Mouse (Mus musculus) midbrain, embryonic 12.5 days (tissue): ENCODE data around the gene Ntm. TPM values are rescaled to one million over a fixed set of nuclear protein-coding genes. Genes with fewer than 3 reads are reported as not detected.
A peak's percentile ranks its signal among the peaks of the same experiment; 100 is the strongest.

Experiments used
- ATAC-seq: fragments of 200-750 bp; cut with Nextera tagmentation; 2 replicates; pipeline ENCODE4 v1.8.0; 2017; ENCODE audit warnings: low read depth, moderate TSS enrichment, moderate library complexity; ENCODE audit not compliant: low FRiP score
- H3K27ac ChIP-seq: fragments of 300-500 bp; sonication (generic); replicated peaks from 2 replicates; pipeline ENCODE4 v1.5.1; 2016; ENCODE audit warnings: mild to moderate bottlenecking
- H3K27me3 ChIP-seq: fragments of 300-500 bp; sonication (generic); 2 replicates; pipeline ENCODE4 v1.6.1; 2016; ENCODE audit warnings: mild to moderate bottlenecking
- H3K36me3 ChIP-seq: fragments of 300-500 bp; sonication (generic); 2 replicates; pipeline ENCODE4 v1.6.1; 2016
- H3K4me1 ChIP-seq: fragments of 300-500 bp; sonication (generic); 2 replicates; pipeline ENCODE4 v1.6.1; 2016
- H3K4me2 ChIP-seq: fragments of 300-500 bp; sonication (generic); replicated peaks from 2 replicates; pipeline ENCODE4 v1.6.1; 2016; ENCODE audit warnings: mild to moderate bottlenecking, moderate library complexity
- H3K4me3 ChIP-seq: fragments of 300-500 bp; sonication (generic); 2 replicates; pipeline ENCODE4 v1.5.1; 2016; ENCODE audit warnings: mild to moderate bottlenecking
- H3K9ac ChIP-seq: fragments of 300-500 bp; sonication (generic); replicated peaks from 2 replicates; pipeline ENCODE4 v1.6.1; 2016; ENCODE audit warnings: mild to moderate bottlenecking, moderate library complexity
- H3K9me3 ChIP-seq: fragments of 300-500 bp; sonication (generic); 2 replicates; pipeline ENCODE4 v1.6.1; 2016; ENCODE audit warnings: mild to moderate bottlenecking
- WGBS: fragments of 180-500 bp; shearing (Covaris S2); methylation state at CpG from one replicate; pipeline ENCODE4 v1.1.7; 2016; 5-methylcytosine and 5-hydroxymethylcytosine counted together
- polyA plus RNA-seq: library from polyadenylated mRNA; unstranded; fragments of >200 nt; fragmentation: Nextera tagmentation; extraction: Ambion mirVana; gene quantifications from 2 replicates; pipeline ENCODE4 v1.2.1, GENCODE M21; 2016

Gene Ntm
- polyA plus RNA-seq, 1 experiment from 2014 or later = 39.0 TPM

DNA sequence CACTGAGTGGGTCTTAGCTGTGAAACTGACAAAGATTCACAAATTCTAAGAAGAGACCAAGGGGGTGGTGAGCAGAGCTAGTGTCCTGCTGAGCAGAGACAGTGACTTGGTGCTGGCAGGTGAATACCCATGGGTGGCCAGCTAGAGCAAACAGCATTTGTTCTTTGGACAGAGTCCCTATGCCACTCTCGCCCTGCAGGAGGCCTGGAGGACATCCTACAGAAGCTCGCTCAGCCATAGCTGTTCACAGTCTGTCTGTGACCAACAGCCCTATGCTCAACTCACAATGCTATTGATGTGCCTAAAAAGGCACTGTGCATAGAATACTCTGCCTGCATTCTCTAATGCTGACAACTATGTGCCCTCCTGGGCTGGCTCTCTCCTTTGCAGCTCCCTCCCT lies 888.4 kb downstream of the Ntm start:
- H3K27me3 ChIP-seq = no peaks in the 10 kb centered on the region
- H3K27ac ChIP-seq = no peak overlapping the region
- H3K9me3 ChIP-seq = no peaks in the 10 kb centered on the region
- WGBS = 64% methylated on average over 2 of the region's 2 CpGs
- no peak for ATAC-seq
- no peak overlapping the region for H3K4me3 ChIP-seq
- H3K9ac ChIP-seq = no peak overlapping the region
- no peaks in the 10 kb centered on the region for H3K4me1 ChIP-seq
- H3K4me2 ChIP-seq = no peak overlapping the region
- no peaks in the 10 kb centered on the region for H3K36me3 ChIP-seq

- Histone ChIP-seq H3K4me3 (no peak overlapping the region), H3K4me1 (no peaks in the 10 kb centered on the region), H3K27me3 (no peaks in the 10 kb centered on the region), H3K4me2 (no peak overlapping the region), H3K9ac (no peak overlapping the region), H3K9me3 (no peaks in the 10 kb centered on the region), H3K36me3 (no peaks in the 10 kb centered on the region), H3K27ac (no peak overlapping the region)
- no peak for ATAC-seq
- 68% methylated on average over 1 of the region's 1 CpGs for WGBS
Measured at GRCm38 (mm10) chr9:29071997-29072396, 890.9 kb downstream of the Ntm start.

DNA sequence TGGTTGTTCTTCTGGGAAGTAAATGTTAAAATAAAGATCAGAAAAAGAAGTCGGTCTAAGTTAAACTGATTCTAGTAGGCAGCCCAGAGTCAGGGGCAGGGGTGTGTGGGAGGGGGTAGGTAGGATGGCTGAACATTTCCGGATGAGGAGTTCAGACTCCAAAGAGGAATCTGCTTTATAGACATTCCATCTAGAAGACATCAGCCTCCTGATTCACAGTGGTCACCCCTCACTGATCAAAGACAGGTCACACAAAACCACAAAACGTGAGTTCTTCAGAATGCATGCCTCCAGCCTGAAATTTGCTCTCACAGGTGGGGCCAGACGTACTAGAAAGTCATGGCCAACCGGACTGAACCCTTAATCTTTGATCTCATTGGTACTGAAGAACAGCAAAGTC lies 895.4 kb downstream of the Ntm start:
- Histone ChIP-seq H3K27ac (no peak overlapping the region), H3K4me3 (no peak overlapping the region), H3K9me3 (no peaks in the 10 kb centered on the region), H3K9ac (no peak overlapping the region), H3K4me1 (no peaks in the 10 kb centered on the region), H3K36me3 (no peaks in the 10 kb centered on the region), H3K27me3 (no peaks in the 10 kb centered on the region), H3K4me2 (no peak overlapping the region)
- WGBS = 70% methylated on average over 5 of the region's 5 CpGs
- no peak for ATAC-seq

- ATAC-seq = no peak
- 71% methylated on average over 6 of the region's 6 CpGs for WGBS
- H3K4me1 ChIP-seq = no peaks in the 10 kb centered on the region
Measured at GRCm38 (mm10) chr9:29060293-29060692, 902.6 kb downstream of the Ntm start.

DNA sequence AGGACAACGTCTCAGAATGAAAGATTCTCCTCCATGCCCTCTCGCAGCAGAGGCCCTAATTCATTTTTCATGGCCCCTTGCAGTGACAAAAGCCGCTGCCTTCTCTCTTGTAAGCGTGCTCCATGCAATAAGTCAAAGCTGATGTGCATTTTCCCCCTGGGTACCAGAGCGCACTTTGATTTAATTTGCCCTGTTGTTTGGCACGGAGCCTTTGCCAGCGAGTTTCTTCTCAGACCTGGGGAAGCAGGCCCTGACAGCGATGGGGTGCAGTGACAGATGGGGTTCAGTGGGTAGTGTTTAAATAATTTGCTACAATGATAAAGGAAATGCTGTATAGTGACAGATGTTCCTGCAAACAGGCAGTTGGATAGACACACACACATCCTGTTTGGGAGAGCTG lies 904.1 kb downstream of the Ntm start:
- H3K27me3 ChIP-seq = no peaks in the 10 kb centered on the region
- H3K9ac ChIP-seq = no peak overlapping the region
- no peak for ATAC-seq
- H3K9me3 ChIP-seq = no peaks in the 10 kb centered on the region
- H3K27ac ChIP-seq = no peak overlapping the region
- H3K4me2 ChIP-seq = no peak overlapping the region
- WGBS = 75% methylated on average over 8 of the region's 8 CpGs
- H3K4me1 ChIP-seq = no peaks in the 10 kb centered on the region
- no peak overlapping the region for H3K4me3 ChIP-seq
- H3K36me3 ChIP-seq = no peaks in the 10 kb centered on the region

More at GRCm38 (mm10) chr9:29060293-29060692, 902.6 kb downstream of the Ntm start:
- H3K9me3 ChIP-seq = no peaks in the 10 kb centered on the region
- H3K36me3 ChIP-seq = no peaks in the 10 kb centered on the region
- no peak overlapping the region for H3K9ac ChIP-seq
- H3K27ac ChIP-seq = no peak overlapping the region
- H3K4me2 ChIP-seq = no peak overlapping the region
- H3K27me3 ChIP-seq = no peaks in the 10 kb centered on the region
- no peak overlapping the region for H3K4me3 ChIP-seq

DNA sequence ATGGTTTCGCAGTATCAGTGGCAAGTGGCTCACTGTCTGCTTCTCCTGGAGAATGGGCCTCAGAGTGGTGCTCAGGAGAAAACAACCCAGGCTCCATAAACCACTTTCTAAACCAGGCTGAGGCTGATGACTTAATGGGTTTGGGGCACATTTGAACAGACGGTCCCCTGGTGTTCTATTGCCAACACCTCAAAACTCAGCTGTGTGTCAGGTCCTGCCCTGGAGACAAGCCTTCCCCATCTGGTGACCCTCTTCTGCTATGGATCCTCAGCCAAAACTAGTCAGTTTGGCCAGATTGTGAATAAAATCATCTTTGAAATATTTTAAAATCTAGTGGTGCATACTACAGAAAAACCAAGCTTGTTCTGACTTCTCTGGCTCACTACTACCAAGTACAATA lies 907.3 kb downstream of the Ntm start:
- Histone ChIP-seq H3K4me3 (no peak overlapping the region), H3K27me3 (no peaks in the 10 kb centered on the region), H3K4me1 (no peaks in the 10 kb centered on the region), H3K9ac (no peak overlapping the region), H3K27ac (no peak overlapping the region), H3K9me3 (no peaks in the 10 kb centered on the region), H3K36me3 (no peaks in the 10 kb centered on the region), H3K4me2 (no peak overlapping the region)
- WGBS = 87% methylated on average over 2 of the region's 2 CpGs
- no peak for ATAC-seq

GRCm38 (mm10) chr9:29036466-29036865 lies 926.5 kb downstream of the Ntm start:
- H3K27me3 ChIP-seq = no peaks in the 10 kb centered on the region
- no peaks in the 10 kb centered on the region for H3K4me1 ChIP-seq
- ATAC-seq = 0 out of 2 replicates have a peak, but pooled peaks have one; percentile 16
- H3K27ac ChIP-seq = no peak overlapping the region
- no peak overlapping the region for H3K4me2 ChIP-seq
- H3K9me3 ChIP-seq = no peaks in the 10 kb centered on the region
- no peak overlapping the region for H3K9ac ChIP-seq
- H3K36me3 ChIP-seq = no peaks in the 10 kb centered on the region
- no peak overlapping the region for H3K4me3 ChIP-seq
- WGBS = 48% methylated on average over 3 of the region's 3 CpGs

GRCm38 (mm10) chr9:29036058-29036457 lies 926.9 kb downstream of the Ntm start:
- no peak for ATAC-seq
- no peak overlapping the region for H3K4me3 ChIP-seq
- WGBS = 27% methylated on average over 4 of the region's 4 CpGs
- no peaks in the 10 kb centered on the region for H3K36me3 ChIP-seq
- no peak overlapping the region for H3K4me2 ChIP-seq
- no peaks in the 10 kb centered on the region for H3K4me1 ChIP-seq
- no peaks in the 10 kb centered on the region for H3K27me3 ChIP-seq
- no peak overlapping the region for H3K27ac ChIP-seq
- no peak overlapping the region for H3K9ac ChIP-seq
- no peaks in the 10 kb centered on the region for H3K9me3 ChIP-seq

DNA sequence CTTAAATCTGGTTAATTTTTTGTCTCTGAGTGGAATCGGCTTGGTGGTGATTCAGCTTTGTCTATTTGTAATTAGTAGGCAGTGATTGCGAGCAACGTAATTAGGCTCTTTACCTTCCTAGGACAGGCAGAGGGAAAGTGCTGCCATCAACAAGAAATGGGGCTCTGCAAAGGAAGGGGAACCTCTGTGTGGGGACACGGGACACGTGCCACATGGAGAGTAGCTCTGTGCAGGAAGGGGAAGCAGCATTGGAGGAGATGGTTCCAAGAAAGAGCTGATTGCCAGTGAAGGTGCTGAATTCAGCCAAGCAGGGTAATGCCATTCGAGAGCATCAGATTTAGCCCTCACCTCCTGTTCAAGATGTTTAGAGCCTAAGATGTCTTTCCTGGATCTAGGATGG lies 936.5 kb downstream of the Ntm start:
- Histone ChIP-seq H3K9ac (no peak overlapping the region), H3K4me1 (no peaks in the 10 kb centered on the region), H3K36me3 (no peaks in the 10 kb centered on the region), H3K27me3 (no peaks in the 10 kb centered on the region), H3K4me3 (no peak overlapping the region), H3K9me3 (no peaks in the 10 kb centered on the region), H3K4me2 (no peak overlapping the region), H3K27ac (no peak overlapping the region)
- no peak for ATAC-seq
- WGBS = 82% methylated on average over 6 of the region's 6 CpGs

- Histone ChIP-seq H3K4me2 (no peak overlapping the region), H3K4me1 (no peaks in the 10 kb centered on the region), H3K9ac (no peak overlapping the region), H3K36me3 (no peaks in the 10 kb centered on the region), H3K27ac (no peak overlapping the region), H3K4me3 (no peak overlapping the region), H3K9me3 (no peaks in the 10 kb centered on the region), H3K27me3 (no peaks in the 10 kb centered on the region)
- 78% methylated on average over 4 of the region's 4 CpGs for WGBS
- ATAC-seq = no peak
Measured at GRCm38 (mm10) chr9:29025603-29026002, 937.3 kb downstream of the Ntm start.

GRCm38 (mm10) chr9:29025104-29025503 lies 937.8 kb downstream of the Ntm start:
- ATAC-seq = no peak
- no peak overlapping the region for H3K27ac ChIP-seq
- H3K4me2 ChIP-seq = no peak overlapping the region
- no peaks in the 10 kb centered on the region for H3K27me3 ChIP-seq
- H3K4me3 ChIP-seq = no peak overlapping the region
- WGBS = 78% methylated on average over 1 of the region's 1 CpGs
- no peaks in the 10 kb centered on the region for H3K9me3 ChIP-seq
- no peaks in the 10 kb centered on the region for H3K36me3 ChIP-seq
- no peak overlapping the region for H3K9ac ChIP-seq
- no peaks in the 10 kb centered on the region for H3K4me1 ChIP-seq

- 87% methylated on average over 3 of the region's 3 CpGs for WGBS
- no peak overlapping the region for H3K27ac ChIP-seq
- H3K4me2 ChIP-seq = no peak overlapping the region
- H3K4me1 ChIP-seq = no peaks in the 10 kb centered on the region
- H3K27me3 ChIP-seq = no peaks in the 10 kb centered on the region
- no peak for ATAC-seq
- H3K36me3 ChIP-seq = no peaks in the 10 kb centered on the region
- no peaks in the 10 kb centered on the region for H3K9me3 ChIP-seq
- no peak overlapping the region for H3K4me3 ChIP-seq
- H3K9ac ChIP-seq = no peak overlapping the region
Measured at GRCm38 (mm10) chr9:29016879-29017278, 946.1 kb downstream of the Ntm start.

GRCm38 (mm10) chr9:29013881-29014280 lies 949.1 kb downstream of the Ntm start:
- H3K4me1 ChIP-seq = no peaks in the 10 kb centered on the region
- 96% methylated on average over 17 of the region's 17 CpGs for WGBS
- H3K4me3 ChIP-seq = no peak overlapping the region
- no peaks in the 10 kb centered on the region for H3K36me3 ChIP-seq
- no peak for ATAC-seq
- H3K9me3 ChIP-seq = no peaks in the 10 kb centered on the region
- H3K27me3 ChIP-seq = no peaks in the 10 kb centered on the region
- H3K9ac ChIP-seq = no peak overlapping the region
- H3K4me2 ChIP-seq = no peak overlapping the region
- H3K27ac ChIP-seq = no peak overlapping the region
